Mouse (Mus musculus) liver, embryonic 14.5 days (tissue): ENCODE data around the gene Atp5k. TPM values are rescaled to one million over a fixed set of nuclear protein-coding genes. Genes with fewer than 3 reads are reported as not detected.

Source experiments
- ATAC-seq: fragments of 200-750 bp; cut with Nextera tagmentation; 2 replicates; pipeline ENCODE4 v1.8.0; 2017; ENCODE audit warnings: moderate number of reproducible peaks, mild to moderate bottlenecking, moderate library complexity; ENCODE audit not compliant: insufficient read depth
- DNase-seq, 3 experiments: peaks; one replicate each; pipeline ENCODE4 v3.0.0-alpha.2; 2012 to 2013; ENCODE audit warnings: low read depth in 3 of 3, low spot score in 3 of 3
- H3K27ac ChIP-seq: fragments of 300-500 bp; sonication (generic); 2 replicates; pipeline ENCODE4 v1.5.1; 2014; ENCODE audit warnings: moderate library complexity, mild to moderate bottlenecking, control low read depth, inconsistent platforms
- H3K27me3 ChIP-seq: fragments of 300-500 bp; sonication (generic); 2 replicates; pipeline ENCODE4 v1.6.1; 2014; ENCODE audit warnings: mild to moderate bottlenecking, low read length, moderate library complexity; ENCODE audit not compliant: control insufficient read depth, insufficient read depth
- H3K36me3 ChIP-seq: fragments of 300-500 bp; sonication (generic); replicated peaks from 2 replicates; pipeline ENCODE4 v1.6.1; 2014; ENCODE audit warnings: low read depth; ENCODE audit not compliant: control insufficient read depth, insufficient read depth
- H3K4me1 ChIP-seq, 2 experiments: fragments of 200-500 bp in 1 of 2; fragments of 300-500 bp in 1 of 2; sonication (generic) in 1 of 2; replicated peaks; 2 replicates each; pipeline ENCODE4 v1.6.1; 2012 to 2014; ENCODE audit warnings: antibody characterized with exemption in 1 of 2, inconsistent platforms in 1 of 2, low read length in 1 of 2; ENCODE audit not compliant: control insufficient read depth in 2 of 2, insufficient read depth in 2 of 2
- H3K4me2 ChIP-seq: fragments of 300-500 bp; sonication (generic); 2 replicates; pipeline ENCODE4 v1.6.1; 2014; ENCODE audit warnings: low read depth, mild to moderate bottlenecking, control low read depth, moderate library complexity
- H3K4me3 ChIP-seq, 2 experiments: fragments of 200-500 bp in 1 of 2; fragments of 300-500 bp in 1 of 2; sonication (generic) in 1 of 2; 2 replicates each; pipeline ENCODE4 v1.5.1; 2012 to 2014; ENCODE audit warnings: low read depth in 2 of 2, low read length in 2 of 2, mild to moderate bottlenecking in 2 of 2, control low read depth in 1 of 2, inconsistent platforms in 1 of 2, moderate library complexity in 1 of 2; ENCODE audit not compliant: insufficient read depth in 1 of 2
- H3K9ac ChIP-seq: fragments of 300-500 bp; sonication (generic); replicated peaks from 2 replicates; pipeline ENCODE4 v1.6.1; 2014; ENCODE audit warnings: mild to moderate bottlenecking, control low read depth, moderate library complexity
- H3K9me3 ChIP-seq: fragments of 300-500 bp; sonication (generic); 2 replicates; pipeline ENCODE4 v1.6.1; 2016; ENCODE audit warnings: low read length, mixed read lengths; ENCODE audit not compliant: control insufficient read depth
- CTCF ChIP-seq: IDR thresholded peaks from 2 replicates; pipeline ENCODE4 v1.5.1; 2016; ENCODE audit warnings: antibody characterized with exemption, low read depth, control low read depth
- EP300 ChIP-seq: IDR thresholded peaks from 2 replicates; pipeline ENCODE4 v1.6.1; 2016; ENCODE audit warnings: antibody characterized with exemption, low read depth
- WGBS: fragments of 180-500 bp; shearing (Covaris S2); extraction: QIAGEN DNeasy Blood & Tissue Kit; methylation state at CpG from one replicate; pipeline ENCODE4 v1.1.7; 2014; ENCODE audit not compliant: insufficient replicate concordance; 5-methylcytosine and 5-hydroxymethylcytosine counted together
- polyA plus RNA-seq, 2 experiments: library from polyadenylated mRNA; depleted of rRNA in 1 of 2; stranded (reverse) in 1 of 2; unstranded in 1 of 2; fragments of >200 nt; fragmentation: Nextera tagmentation in 1 of 2; extraction: Ambion mirVana in 1 of 2; gene quantifications; 2 replicates each; pipeline versions ENCODE4 v1.2.1 to v1.2.3; 2012 to 2014

Gene Atp5k
- polyA plus RNA-seq, 2 experiments, result 99.9 to 285 TPM

GRCm38 (mm10) chr5:108466647-108467046 is 32.4 kb upstream of the Atp5k start:
- H3K9ac ChIP-seq, result peak overlapping the region; percentile 14; the same call in 1 of the 2 replicates
- H3K4me3 ChIP-seq, result no peak overlapping the region
- no peak for TF ChIP-seq EP300
- TF ChIP-seq CTCF, result no peak

GRCm38 (mm10) chr5:108465131-108465891 is 31.1 kb upstream of the Atp5k start:
- Histone ChIP-seq H3K27ac (peak overlapping the region; percentile 64), H3K27me3 (no peaks in the 10 kb centered on the region), H3K4me2 (peak overlapping the region; percentile 87), H3K9ac (peak overlapping the region; percentile 40; the same call in 1 of the 2 replicates), H3K4me3 (no peak overlapping the region; a peak in 1 of 4 replicates), H3K9me3 (no peaks in the 10 kb centered on the region), H3K4me1 (peaks cover 47 to 50% of the 10 kb centered on the region in 2 experiments), H3K36me3 (no peaks in the 10 kb centered on the region; the same call in 1 of the 2 replicates)
- DNase-seq (peak; percentile 50 to 62 (median 56)), ATAC-seq (peak; percentile 24; the same call in 1 of the 2 replicates)
- TF ChIP-seq CTCF, result no peak
- TF ChIP-seq EP300, result peak; percentile 36; the same call in 1 of the 2 replicates
- 14% methylated on average over 6 of the region's 6 CpGs for WGBS

More at GRCm38 (mm10) chr5:108466647-108467046, 32.4 kb upstream of the Atp5k start:
- DNase-seq (no peak), ATAC-seq (no peak)
- Histone ChIP-seq H3K9me3 (no peaks in the 10 kb centered on the region), H3K36me3 (no peaks in the 10 kb centered on the region; the same call in 1 of the 2 replicates), H3K4me1 (peaks cover 42 to 45% of the 10 kb centered on the region in 2 experiments), H3K4me2 (peak overlapping the region; percentile 87), H3K27me3 (no peaks in the 10 kb centered on the region), H3K27ac (peak overlapping the region; percentile 64)
- 92% methylated on average over 1 of the region's 1 CpGs for WGBS

- Histone ChIP-seq H3K4me3 (peak overlapping the region; percentile 87 to 94), H3K27me3 (peaks cover 3% of the 10 kb centered on the region; the same call in 1 of the 2 replicates), H3K27ac (peak overlapping the region; percentile 51), H3K4me1 (peaks cover 45 to 52% of the 10 kb centered on the region in 2 experiments), H3K9me3 (no peaks in the 10 kb centered on the region), H3K9ac (peak overlapping the region; percentile 98), H3K4me2 (peak overlapping the region; percentile 87), H3K36me3 (no peaks in the 10 kb centered on the region)
- no peak for ATAC-seq
- WGBS, result 49% methylated on average over 4 of the region's 4 CpGs
- DNase-seq, result no peak
- TF ChIP-seq CTCF (no peak), EP300 (no peak)
Observed at GRCm38 (mm10) chr5:108462446-108462845, 28.2 kb upstream of the Atp5k start.

- H3K4me2 ChIP-seq, result peak within 1 kb of the TSS; percentile 87
- peak within 1 kb of the TSS; percentile 98 for H3K9ac ChIP-seq
- DNase-seq, result peak; percentile 87 to 91 (median 87)
- no peaks in the 10 kb centered on the region for H3K36me3 ChIP-seq
- H3K4me3 ChIP-seq, result peak within 1 kb of the TSS; percentile 87 to 94
- peaks cover 3% of the 10 kb centered on the region; the same call in 1 of the 2 replicates for H3K27me3 ChIP-seq
- WGBS, result 2% methylated on average over 62 of the region's 62 CpGs
- TF ChIP-seq EP300 (no peak), CTCF (no peak)
- no peaks in the 10 kb centered on the region for H3K9me3 ChIP-seq
- H3K27ac ChIP-seq, result peak within 1 kb of the TSS; percentile 59
- ATAC-seq, result peak; percentile 93
- peaks cover 36 to 43% of the 10 kb centered on the region in 2 experiments for H3K4me1 ChIP-seq
Observed at GRCm38 (mm10) chr5:108461082-108462065, 27.1 kb upstream of the Atp5k start, which contains the start of gene Pcgf3. Gene Pcgf3, plus strand, starts transcription at chr5:108461232.
